Mouse (Mus musculus): ENCODE data around the gene Nfib.

Gene Nfib

DNA sequence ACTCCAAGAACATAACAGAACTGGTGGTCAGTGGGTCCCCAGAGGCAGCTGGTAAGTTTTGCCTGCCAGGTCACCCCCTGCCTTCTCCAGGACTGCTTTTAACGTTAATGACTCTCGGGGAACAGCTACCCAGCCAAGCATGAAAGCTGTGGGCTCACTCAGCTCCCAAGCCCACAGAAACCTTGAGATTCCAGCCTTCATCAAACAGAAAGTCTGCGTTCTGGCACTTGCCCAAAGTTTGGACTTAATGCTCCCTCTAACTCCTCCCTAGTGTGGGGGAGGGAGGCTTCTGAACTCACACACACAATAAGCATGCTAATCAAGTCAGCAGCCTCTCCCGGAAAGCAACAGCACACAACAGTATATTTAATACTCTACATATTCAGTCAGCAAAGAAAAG, 360.8 kb downstream of the Nfib start:
- no peak for TF ChIP-seq GATA4 (IDR thresholded peaks at IDR 0.05; ENCODE audit: insufficient replicate concordance, low read length)

GRCm38 (mm10) chr4:82344224-82344623, 361.3 kb downstream of the Nfib start:
- TF ChIP-seq GATA4 (IDR thresholded peaks at IDR 0.05; ENCODE audit: insufficient replicate concordance, low read length) = no peak

- no peak for TF ChIP-seq GATA4 (IDR thresholded peaks at IDR 0.05; ENCODE audit: insufficient replicate concordance, low read length)
These were observed 366.6 kb downstream of the Nfib start for GRCm38 (mm10) chr4:82338930-82339329.

GRCm38 (mm10) chr4:82338481-82338880, 367.1 kb downstream of the Nfib start:
- TF ChIP-seq GATA4 (IDR thresholded peaks at IDR 0.05; ENCODE audit: insufficient replicate concordance, low read length) = no peak

- TF ChIP-seq GATA4 (IDR thresholded peaks at IDR 0.05; ENCODE audit: insufficient replicate concordance, low read length) = no peak
These were observed 368.6 kb downstream of the Nfib start for GRCm38 (mm10) chr4:82336951-82337381.

- TF ChIP-seq GATA4 (IDR thresholded peaks at IDR 0.05; ENCODE audit: insufficient replicate concordance, low read length) = no peak
These were observed 370.2 kb downstream of the Nfib start for GRCm38 (mm10) chr4:82335266-82335865.

- TF ChIP-seq GATA4 (IDR thresholded peaks at IDR 0.05; ENCODE audit: insufficient replicate concordance, low read length) = no peak
These were observed 372.1 kb downstream of the Nfib start for GRCm38 (mm10) chr4:82333413-82333812.

GRCm38 (mm10) chr4:82330095-82330494, 375.5 kb downstream of the Nfib start:
- no peak for TF ChIP-seq GATA4 (IDR thresholded peaks at IDR 0.05; ENCODE audit: insufficient replicate concordance, low read length)

GRCm38 (mm10) chr4:82326140-82326529, 379.4 kb downstream of the Nfib start:
- no peak for TF ChIP-seq GATA4 (IDR thresholded peaks at IDR 0.05; ENCODE audit: insufficient replicate concordance, low read length)

DNA sequence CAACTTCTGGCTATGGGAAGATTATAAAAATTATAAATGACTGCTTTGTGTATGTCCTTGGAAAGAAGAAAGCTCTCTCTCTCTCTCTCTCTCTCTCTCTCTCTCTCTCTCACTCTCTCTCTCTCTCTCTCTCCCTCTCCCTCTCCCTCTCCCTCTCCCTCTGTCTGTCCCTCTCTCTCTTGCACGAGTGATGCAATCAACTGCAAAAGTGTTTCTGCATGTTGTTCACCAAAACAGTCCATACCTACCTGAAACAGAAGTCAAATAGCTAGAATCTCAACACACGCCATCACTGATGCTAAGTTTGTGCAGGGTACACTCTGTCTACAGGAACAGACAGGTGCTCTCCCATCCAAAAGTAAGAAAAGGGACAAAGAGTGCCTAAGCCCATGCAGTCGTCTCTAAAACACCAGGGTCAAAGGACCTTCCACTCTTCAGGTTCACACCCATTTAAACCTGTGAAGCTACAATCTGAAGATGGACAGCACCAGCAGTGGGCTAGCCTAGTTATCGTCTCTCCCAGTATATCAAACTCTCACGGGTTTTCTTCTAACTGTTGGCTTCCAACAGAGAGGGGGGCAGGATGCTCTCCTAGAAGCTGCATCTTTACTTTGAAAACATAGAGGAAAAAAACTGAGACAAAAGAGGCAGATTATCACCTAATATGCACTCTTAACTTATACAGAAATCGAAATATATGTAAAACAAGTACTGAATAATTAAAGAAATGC, 380.0 kb downstream of the Nfib start:
- TF ChIP-seq GATA4 (IDR thresholded peaks at IDR 0.05; ENCODE audit: insufficient replicate concordance, low read length) = no peak

- TF ChIP-seq GATA4 (IDR thresholded peaks at IDR 0.05; ENCODE audit: insufficient replicate concordance, low read length) = no peak
These were observed 380.6 kb downstream of the Nfib start for GRCm38 (mm10) chr4:82324977-82325376.

DNA sequence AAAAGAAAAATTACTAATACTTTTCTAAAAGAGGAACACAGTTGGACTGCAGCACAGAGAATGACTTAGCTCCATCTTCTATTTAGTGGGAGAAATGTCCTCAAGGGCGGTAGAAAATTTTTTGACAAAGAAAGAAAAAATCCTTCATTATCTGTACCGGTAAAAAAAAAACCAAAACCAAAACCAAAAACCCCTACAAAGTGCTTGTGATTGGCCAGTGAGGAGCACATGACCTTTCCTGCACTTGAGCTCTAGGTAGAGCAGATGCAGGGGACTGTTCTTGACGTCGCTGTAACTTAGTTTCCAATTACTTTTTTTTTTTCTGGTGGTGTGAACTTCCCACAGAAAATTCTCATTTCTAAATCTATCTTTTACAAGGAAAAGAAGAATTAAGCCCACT, 384.5 kb downstream of the Nfib start:
- TF ChIP-seq GATA4 (IDR thresholded peaks at IDR 0.05; ENCODE audit: insufficient replicate concordance, low read length) = no peak

DNA sequence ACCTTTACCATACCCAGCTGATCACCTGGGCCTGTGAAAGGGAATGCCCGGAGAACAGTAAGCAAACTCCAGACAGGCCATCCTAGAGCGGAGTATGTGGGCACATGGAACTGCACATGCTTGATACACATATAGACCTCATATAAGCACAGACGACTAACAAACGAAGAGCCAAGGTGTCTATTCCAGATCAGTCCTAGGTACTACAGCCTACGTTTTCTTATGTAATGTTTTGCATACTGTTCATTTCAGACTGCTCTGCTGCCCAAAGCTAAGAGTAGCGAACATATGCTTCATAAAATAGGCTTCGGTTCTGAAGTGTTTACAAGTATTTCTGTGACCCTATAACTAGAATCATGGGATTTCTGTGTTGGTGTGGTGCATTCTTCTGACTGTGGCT, 386.2 kb downstream of the Nfib start:
- TF ChIP-seq GATA4 (IDR thresholded peaks at IDR 0.05; ENCODE audit: insufficient replicate concordance, low read length) = no peak

DNA sequence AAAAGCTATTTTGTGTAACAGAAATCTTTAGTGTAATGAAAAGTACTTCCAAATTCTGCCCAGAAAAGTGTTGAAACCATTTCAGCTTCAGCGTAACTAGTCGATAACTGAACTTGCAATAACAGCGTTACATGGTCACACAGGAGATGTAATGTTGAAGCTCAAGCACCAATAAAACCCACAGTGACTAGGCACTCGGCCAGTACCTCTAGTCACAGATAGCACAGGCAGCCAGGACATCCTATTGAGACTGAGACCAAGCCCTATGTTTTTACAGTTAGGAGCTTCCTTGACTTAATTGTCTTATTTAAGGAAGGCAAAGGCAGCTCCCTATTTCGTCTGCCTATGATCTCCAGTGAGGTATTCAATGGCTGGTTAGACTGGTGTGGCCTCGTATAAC, 389.4 kb downstream of the Nfib start:
- 0 out of 2 replicates have a peak, but pooled peaks have one; percentile 21 for TF ChIP-seq GATA4 (IDR thresholded peaks at IDR 0.05; ENCODE audit: insufficient replicate concordance, low read length)

DNA sequence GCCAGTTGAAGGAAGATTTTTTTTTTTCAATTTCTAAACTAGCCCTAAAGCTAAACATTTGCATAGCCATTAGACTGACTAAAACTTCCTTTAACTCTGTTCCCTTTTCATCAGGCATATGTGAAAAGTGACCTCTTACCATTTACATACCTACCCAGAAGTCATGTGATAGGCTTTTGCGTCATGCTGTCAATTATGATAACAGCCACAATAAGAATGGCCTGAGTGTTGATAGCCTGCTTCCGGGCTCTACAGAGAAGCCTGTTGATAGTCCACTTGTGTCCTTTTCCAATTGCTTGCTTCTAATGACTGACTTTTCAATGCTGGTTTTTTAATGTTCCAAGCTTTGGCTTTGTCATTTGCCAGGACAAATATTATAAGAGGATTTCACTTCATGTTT, 389.8 kb downstream of the Nfib start:
- TF ChIP-seq GATA4 (IDR thresholded peaks at IDR 0.05; ENCODE audit: insufficient replicate concordance, low read length) = peak; percentile 84

DNA sequence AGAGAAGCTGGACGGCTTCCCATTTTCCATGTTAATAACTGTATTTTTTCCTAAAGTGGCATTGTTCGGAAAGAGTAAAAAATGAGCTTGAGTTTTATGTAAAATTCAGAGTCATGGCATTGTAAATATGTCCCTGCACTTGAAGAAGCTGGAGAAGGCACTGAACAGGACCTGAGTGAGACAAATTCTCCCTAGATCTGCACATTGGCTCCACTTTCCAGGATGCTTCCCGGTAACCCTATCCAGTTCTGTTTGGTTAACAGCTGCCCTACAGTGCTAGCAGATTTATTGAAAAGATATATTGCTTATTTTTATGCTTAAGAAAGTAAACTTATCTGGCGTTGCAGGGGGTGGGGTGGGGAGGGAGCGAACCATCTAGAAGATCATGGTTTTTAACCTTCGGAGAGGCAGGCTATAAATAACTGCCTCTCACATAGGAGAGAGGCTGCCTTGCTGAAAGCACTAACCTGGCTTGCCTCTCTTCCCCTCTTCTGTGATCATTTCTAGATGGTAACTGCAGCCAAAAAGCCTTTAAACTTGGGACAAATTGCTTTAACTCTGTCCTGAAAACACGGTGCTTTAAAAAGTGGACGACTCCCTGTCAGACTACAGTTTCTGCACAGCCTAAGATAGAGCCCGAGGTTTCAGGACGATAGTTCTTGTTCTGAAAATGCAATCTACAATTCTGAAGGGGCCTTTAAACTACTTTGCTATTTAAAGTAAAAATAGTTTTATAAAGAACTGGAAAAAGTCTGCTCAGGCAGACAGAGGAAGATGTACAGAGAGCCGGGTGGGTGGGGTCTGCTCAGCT, 394.4 kb downstream of the Nfib start:
- no peak for TF ChIP-seq GATA4 (IDR thresholded peaks at IDR 0.05; ENCODE audit: insufficient replicate concordance, low read length)
